Mouse (Mus musculus): ENCODE data around the gene 2310033P09Rik. TPM values are rescaled to one million over a fixed set of nuclear protein-coding genes. Genes with fewer than 3 reads are reported as not detected.

The 2310033P09Rik gene
- polyA plus RNA-seq, 1 experiment from 2014 or later = 23.7 TPM

DNA sequence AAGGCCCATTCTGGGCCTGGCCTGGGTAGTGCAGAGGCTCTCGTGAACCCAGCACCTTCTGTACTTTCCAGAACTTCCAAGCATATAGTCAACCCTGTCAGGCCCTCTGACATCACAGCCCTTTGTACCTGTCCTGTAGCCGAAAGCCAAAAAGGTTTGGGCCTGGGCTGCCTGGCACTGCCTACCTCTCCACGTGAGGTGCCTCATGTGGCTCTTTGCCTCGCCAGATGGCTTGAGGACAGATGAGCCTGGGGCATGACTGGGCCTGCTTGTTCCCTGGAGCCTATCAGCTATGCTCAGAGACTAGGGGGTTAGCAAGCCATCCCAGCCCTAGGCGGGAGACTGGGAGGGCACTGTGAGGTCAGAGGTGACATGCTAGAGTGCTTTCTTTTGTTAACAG is 22.6 kb upstream of the 2310033P09Rik start:
- ATAC-seq (ENCODE audit: low FRiP score, low TSS enrichment) (no peak), DNase-seq (no peak)
- no peak overlapping the region for H3K4me3 ChIP-seq (replicated peaks; ENCODE audit: low read depth, low read length)
- H3K27me3 ChIP-seq (ENCODE audit: control insufficient read depth, insufficient read depth, low read length) = no peaks in the 10 kb centered on the region
- peaks cover 44% of the 10 kb centered on the region for H3K36me3 ChIP-seq (ENCODE audit: control insufficient read depth, insufficient read depth, low read length)
- no peak overlapping the region for H3K9ac ChIP-seq (replicated peaks; ENCODE audit: low read length)
- no peak overlapping the region for H3K27ac ChIP-seq (replicated peaks; ENCODE audit: low read depth, low read length)
- 84% methylated on average over 5 of the region's 5 CpGs for WGBS
- H3K4me2 ChIP-seq (ENCODE audit: low read length) = no peak overlapping the region
- no peaks in the 10 kb centered on the region for H3K9me3 ChIP-seq (ENCODE audit: control insufficient read depth, low read length)
- H3K4me1 ChIP-seq (ENCODE audit: control insufficient read depth, insufficient read depth, low read length) = 0 out of 2 replicates have a peak, but pooled peaks cover 8% of the 10 kb centered on the region

DNA sequence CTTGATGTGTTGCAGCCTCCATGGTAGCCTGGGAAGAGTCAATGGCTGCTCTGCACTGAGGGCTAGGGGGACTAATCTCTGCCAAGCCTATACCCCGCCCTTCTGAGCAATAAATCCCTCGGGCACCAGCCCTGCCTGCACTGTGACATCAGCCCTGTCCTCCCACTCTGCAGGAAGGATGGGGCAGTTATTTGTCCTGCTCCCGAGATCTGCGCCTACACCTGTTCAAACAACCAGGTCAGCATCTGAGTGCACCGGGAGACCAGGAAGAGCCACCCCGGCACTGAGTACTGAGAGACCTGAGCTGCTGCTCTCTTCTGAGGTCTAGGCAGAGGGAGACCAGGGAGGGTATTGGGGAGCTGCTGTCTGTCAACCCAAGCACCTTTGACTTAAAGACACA is 20.4 kb upstream of the 2310033P09Rik start:
- H3K4me2 ChIP-seq (ENCODE audit: low read length) = no peak overlapping the region
- H3K27me3 ChIP-seq (ENCODE audit: control insufficient read depth, insufficient read depth, low read length) = no peaks in the 10 kb centered on the region
- 86% methylated on average over 6 of the region's 6 CpGs for WGBS
- H3K4me3 ChIP-seq (replicated peaks; ENCODE audit: low read depth, low read length) = no peak overlapping the region
- DNase-seq = no peak
- H3K27ac ChIP-seq (replicated peaks; ENCODE audit: low read depth, low read length) = no peak overlapping the region
- no peaks in the 10 kb centered on the region for H3K9me3 ChIP-seq (ENCODE audit: control insufficient read depth, low read length)
- H3K4me1 ChIP-seq (ENCODE audit: control insufficient read depth, insufficient read depth, low read length) = peaks cover 14% of the 10 kb centered on the region; the same call in 1 of the 2 replicates
- no peak for ATAC-seq (ENCODE audit: low FRiP score, low TSS enrichment)
- no peak overlapping the region for H3K9ac ChIP-seq (replicated peaks; ENCODE audit: low read length)
- H3K36me3 ChIP-seq (ENCODE audit: control insufficient read depth, insufficient read depth, low read length) = peaks cover 41% of the 10 kb centered on the region

DNA sequence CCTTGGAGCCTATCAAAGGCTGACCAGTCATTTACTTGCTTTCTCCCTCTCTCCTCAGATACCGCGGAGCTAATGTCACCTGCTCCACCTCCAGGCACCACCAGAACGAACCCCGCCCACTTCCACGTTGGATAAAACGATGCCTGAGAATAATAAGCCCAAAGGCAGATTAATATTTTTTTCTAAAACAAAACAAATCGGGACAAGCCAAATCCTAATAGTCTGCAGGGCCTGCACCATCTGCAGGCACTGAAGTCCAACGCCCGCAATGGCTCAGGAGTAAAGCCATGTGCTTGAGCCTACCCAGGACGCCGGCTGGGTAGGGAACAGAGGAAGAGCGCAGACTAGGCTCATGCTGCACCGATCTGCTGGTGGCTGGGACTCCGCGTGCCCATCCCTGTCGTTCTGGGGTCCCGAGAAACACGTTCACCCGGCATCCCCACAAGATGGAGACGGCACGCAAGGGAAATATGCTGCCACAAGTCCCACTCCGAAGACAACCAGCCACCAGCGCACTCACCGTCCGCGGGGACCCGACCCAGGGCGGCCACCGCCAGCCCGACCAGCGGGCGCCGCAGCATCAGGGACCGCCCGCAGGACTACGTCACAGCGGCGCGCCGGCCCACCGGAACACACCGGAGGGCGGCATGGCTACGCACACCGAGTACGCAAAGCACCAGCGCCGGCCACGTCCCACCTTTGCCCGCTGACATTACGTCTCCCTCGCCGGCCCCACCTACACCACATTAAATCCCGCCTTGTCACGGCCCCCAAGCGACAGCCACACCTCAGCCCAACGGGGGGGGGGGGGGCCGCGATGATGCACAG is 16.7 kb upstream of the 2310033P09Rik start:
- Histone ChIP-seq H3K9me3 (ENCODE audit: control insufficient read depth, low read length) (no peaks in the 10 kb centered on the region), H3K4me3 (replicated peaks; ENCODE audit: low read depth, low read length) (peak overlapping the region; percentile 63), H3K27ac (replicated peaks; ENCODE audit: low read depth, low read length) (peak overlapping the region; percentile 91), H3K27me3 (ENCODE audit: control insufficient read depth, insufficient read depth, low read length) (no peaks in the 10 kb centered on the region), H3K4me2 (ENCODE audit: low read length) (peak overlapping the region; percentile 77), H3K36me3 (ENCODE audit: control insufficient read depth, insufficient read depth, low read length) (peaks cover 5% of the 10 kb centered on the region), H3K4me1 (ENCODE audit: control insufficient read depth, insufficient read depth, low read length) (peaks cover 14% of the 10 kb centered on the region; the same call in 1 of the 2 replicates), H3K9ac (replicated peaks; ENCODE audit: low read length) (peak overlapping the region; percentile 74)
- WGBS = under 1% methylated on average over 59 of the region's 59 CpGs
- ATAC-seq (ENCODE audit: low FRiP score, low TSS enrichment) = peak; percentile 95
- peak; percentile 94 for DNase-seq

DNA sequence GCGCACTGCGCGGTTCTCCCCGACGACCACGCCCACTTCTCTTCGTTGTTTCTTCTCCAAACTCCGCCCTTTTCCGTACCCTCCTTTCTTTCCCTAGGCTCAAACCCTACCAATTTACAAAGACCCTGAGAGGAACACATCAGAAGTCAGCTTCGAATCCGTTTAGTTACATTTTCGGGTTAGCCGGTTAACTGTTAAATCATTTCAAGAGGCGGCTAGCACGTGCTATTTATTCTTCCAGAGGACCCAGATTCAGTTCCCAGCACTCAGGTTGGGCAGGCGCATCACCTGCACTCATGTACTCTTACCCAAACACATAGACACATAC is 16.1 kb upstream of the 2310033P09Rik start, which contains the start of gene Guk1:
Gene Guk1 (minus strand): TSS at position 154 of the 328 bp plus-strand sequence.
- Histone ChIP-seq H3K9ac (replicated peaks; ENCODE audit: low read length) (peak within 1 kb of the TSS; percentile 74), H3K9me3 (ENCODE audit: control insufficient read depth, low read length) (no peaks in the 10 kb centered on the region), H3K4me2 (ENCODE audit: low read length) (peak within 1 kb of the TSS; percentile 77), H3K36me3 (ENCODE audit: control insufficient read depth, insufficient read depth, low read length) (no peaks in the 10 kb centered on the region), H3K27me3 (ENCODE audit: control insufficient read depth, insufficient read depth, low read length) (no peaks in the 10 kb centered on the region), H3K4me3 (replicated peaks; ENCODE audit: low read depth, low read length) (peak within 1 kb of the TSS; percentile 63), H3K27ac (replicated peaks; ENCODE audit: low read depth, low read length) (peak within 1 kb of the TSS; percentile 91), H3K4me1 (ENCODE audit: control insufficient read depth, insufficient read depth, low read length) (peaks cover 14% of the 10 kb centered on the region; the same call in 1 of the 2 replicates)
- WGBS = 4% methylated on average over 16 of the region's 16 CpGs
- no peak for DNase-seq
- 0 out of 2 replicates have a peak, but pooled peaks have one; percentile 14 for ATAC-seq (ENCODE audit: low FRiP score, low TSS enrichment)

DNA sequence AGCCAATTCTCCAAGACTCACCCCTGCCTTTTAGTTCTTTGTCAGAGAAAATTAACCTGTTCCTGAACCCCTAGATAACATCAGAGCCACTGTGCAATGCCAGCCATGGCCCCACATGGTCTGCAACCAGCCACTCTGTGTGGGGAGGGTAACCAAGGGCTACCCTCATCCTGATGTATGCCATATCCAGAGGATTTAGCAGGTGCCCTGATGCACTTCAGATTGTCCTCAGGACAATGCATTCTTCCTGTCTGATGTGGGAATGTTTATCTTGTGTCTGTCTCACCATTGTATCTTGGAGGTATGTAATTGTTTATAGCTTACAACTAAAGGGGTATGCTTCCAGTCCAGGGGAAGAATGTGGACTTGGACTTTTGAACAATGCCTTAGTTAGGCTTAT is 11.9 kb upstream of the 2310033P09Rik start:
- peaks cover 1% of the 10 kb centered on the region; the same call in 1 of the 2 replicates for H3K4me1 ChIP-seq (ENCODE audit: control insufficient read depth, insufficient read depth, low read length)
- no peak overlapping the region for H3K4me3 ChIP-seq (replicated peaks; ENCODE audit: low read depth, low read length)
- no peak overlapping the region for H3K9ac ChIP-seq (replicated peaks; ENCODE audit: low read length)
- no peak overlapping the region for H3K4me2 ChIP-seq (ENCODE audit: low read length)
- no peaks in the 10 kb centered on the region for H3K27me3 ChIP-seq (ENCODE audit: control insufficient read depth, insufficient read depth, low read length)
- no peak for ATAC-seq (ENCODE audit: low FRiP score, low TSS enrichment)
- no peak for DNase-seq
- no peak overlapping the region for H3K27ac ChIP-seq (replicated peaks; ENCODE audit: low read depth, low read length)
- no peaks in the 10 kb centered on the region for H3K9me3 ChIP-seq (ENCODE audit: control insufficient read depth, low read length)
- no peaks in the 10 kb centered on the region for H3K36me3 ChIP-seq (ENCODE audit: control insufficient read depth, insufficient read depth, low read length)

GRCm38 (mm10) chr11:59201216-59202002 is 6.7 kb upstream of the 2310033P09Rik start:
- Histone ChIP-seq H3K4me1 (ENCODE audit: control insufficient read depth, insufficient read depth, low read length) (peaks cover 14% of the 10 kb centered on the region), H3K27me3 (ENCODE audit: control insufficient read depth, insufficient read depth, low read length) (no peaks in the 10 kb centered on the region), H3K4me3 (replicated peaks; ENCODE audit: low read depth, low read length) (peak overlapping the region; percentile 72), H3K9me3 (ENCODE audit: control insufficient read depth, low read length) (no peaks in the 10 kb centered on the region), H3K4me2 (ENCODE audit: low read length) (peak overlapping the region; percentile 89), H3K36me3 (ENCODE audit: control insufficient read depth, insufficient read depth, low read length) (peaks cover 22% of the 10 kb centered on the region), H3K9ac (replicated peaks; ENCODE audit: low read length) (peak overlapping the region; percentile 58), H3K27ac (replicated peaks; ENCODE audit: low read depth, low read length) (no peak overlapping the region)
- ATAC-seq (ENCODE audit: low FRiP score, low TSS enrichment) (no peak), DNase-seq (no peak)
- WGBS = 38% methylated on average over 16 of the region's 16 CpGs

GRCm38 (mm10) chr11:59202081-59202995 is 5.8 kb upstream of the 2310033P09Rik start, which contains the start of gene Mrpl55:
Gene Mrpl55 (plus strand): TSS chr11:59202486.
- no peaks in the 10 kb centered on the region for H3K27me3 ChIP-seq (ENCODE audit: control insufficient read depth, insufficient read depth, low read length)
- H3K27ac ChIP-seq (replicated peaks; ENCODE audit: low read depth, low read length) = peak within 1 kb of the TSS; percentile 39
- no peaks in the 10 kb centered on the region for H3K9me3 ChIP-seq (ENCODE audit: control insufficient read depth, low read length)
- H3K4me1 ChIP-seq (ENCODE audit: control insufficient read depth, insufficient read depth, low read length) = peaks cover 14% of the 10 kb centered on the region
- under 1% methylated on average over 63 of the region's 63 CpGs for whole genome bisulfite sequencing
- DNase-seq (peak; percentile 98), ATAC-seq (ENCODE audit: low FRiP score, low TSS enrichment) (peak; percentile 92)
- H3K4me3 ChIP-seq (replicated peaks; ENCODE audit: low read depth, low read length) = peak within 1 kb of the TSS; percentile 72
- H3K9ac ChIP-seq (replicated peaks; ENCODE audit: low read length) = peak within 1 kb of the TSS; percentile 58
- H3K4me2 ChIP-seq (ENCODE audit: low read length) = peak within 1 kb of the TSS; percentile 89
- peaks cover 23% of the 10 kb centered on the region for H3K36me3 ChIP-seq (ENCODE audit: control insufficient read depth, insufficient read depth, low read length)

GRCm38 (mm10) chr11:59209003-59209441 is 901 bp downstream of the 2310033P09Rik start:
- H3K4me2 ChIP-seq (ENCODE audit: low read length) = peak overlapping the region; percentile 86
- peaks cover 11% of the 10 kb centered on the region for H3K4me1 ChIP-seq (ENCODE audit: control insufficient read depth, insufficient read depth, low read length)
- H3K36me3 ChIP-seq (ENCODE audit: control insufficient read depth, insufficient read depth, low read length) = peaks cover 52% of the 10 kb centered on the region
- no peaks in the 10 kb centered on the region for H3K9me3 ChIP-seq (ENCODE audit: control insufficient read depth, low read length)
- 11% methylated on average over 18 of the region's 18 CpGs for WGBS
- ATAC-seq (ENCODE audit: low FRiP score, low TSS enrichment) (peak; percentile 61), DNase-seq (peak; percentile 79)
- H3K27ac ChIP-seq (replicated peaks; ENCODE audit: low read depth, low read length) = peak overlapping the region; percentile 89
- peak overlapping the region; percentile 89 for H3K4me3 ChIP-seq (replicated peaks; ENCODE audit: low read depth, low read length)
- H3K9ac ChIP-seq (replicated peaks; ENCODE audit: low read length) = peak overlapping the region; percentile 87
- H3K27me3 ChIP-seq (ENCODE audit: control insufficient read depth, insufficient read depth, low read length) = no peaks in the 10 kb centered on the region

Data from midbrain, embryonic 14.5 days (tissue).